In the genomic region with DNA sequence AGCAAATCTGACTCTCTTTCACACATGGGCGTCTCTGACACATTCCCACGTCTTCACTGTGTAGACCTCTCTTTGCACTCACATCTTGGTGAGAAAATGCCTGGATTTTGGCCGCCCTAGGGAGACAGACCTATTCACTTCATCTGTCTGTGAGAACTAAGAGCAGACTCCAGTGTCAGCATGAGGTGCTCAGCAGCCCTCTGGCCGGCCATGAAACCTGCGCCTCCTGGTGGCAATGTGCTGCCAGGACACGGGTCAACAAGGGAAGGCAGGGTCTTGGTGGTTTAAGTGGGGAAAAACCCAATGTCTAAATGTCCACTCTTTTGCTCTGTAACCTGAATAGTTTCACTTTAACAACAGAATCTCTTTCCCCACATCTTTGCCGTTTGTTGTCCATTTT, we compare ENCODE assay signal across 8 mouse cellular contexts. TPM values are rescaled to one million over a fixed set of nuclear protein-coding genes. Genes with fewer than 3 reads are reported as not detected.
DNase-seq lines count a peak whose midpoint lies in the region; ATAC-seq and TF ChIP-seq lines count a peak whose summit lies in the region.

No protein-coding gene starts in this region.

- ATAC-seq in midbrain, embryonic 14.5 days (ENCODE audit: low FRiP score, low TSS enrichment) = no peak
- no peak for ATAC-seq in midbrain, embryonic 16.5 days
- ATAC-seq in hindbrain, postnatal 0 days = peak; percentile 53; the same call in 1 of the 2 replicates

- no peaks in the 10 kb centered on the region for H3K4me1 ChIP-seq in midbrain, embryonic 14.5 days (ENCODE audit: control insufficient read depth, insufficient read depth, low read length)
- H3K4me1 ChIP-seq in midbrain, embryonic 16.5 days (ENCODE audit: control insufficient read depth, insufficient read depth, low read length) = no peaks in the 10 kb centered on the region
- H3K4me1 ChIP-seq in hindbrain, postnatal 0 days (ENCODE audit: insufficient read depth, low read length) = no peaks in the 10 kb centered on the region

- no peak overlapping the region for H3K9ac ChIP-seq in midbrain, embryonic 14.5 days (replicated peaks; ENCODE audit: low read length)
- no peak overlapping the region for H3K9ac ChIP-seq in midbrain, embryonic 16.5 days (ENCODE audit: low read depth, low read length)
- no peak overlapping the region for H3K9ac ChIP-seq in hindbrain, postnatal 0 days (replicated peaks; ENCODE audit: low read length)

- peak; percentile 61 to 69 for DNase-seq in adrenal gland, adult 18-20 months (ENCODE audit: low spot score in 2 of 2)
- DNase-seq in adrenal gland, postnatal 4 days (ENCODE audit: low spot score in 2 of 2) = no peak
- DNase-seq in midbrain, embryonic 14.5 days = peak; percentile 73
- DNase-seq in cerebellum, adult 9-10 months = peak; percentile 69
- peak; percentile 71 for DNase-seq in hindbrain, postnatal 0 days (ENCODE audit: low spot score)
- DNase-seq in lung, postnatal 25 days (ENCODE audit: low spot score) = peak; percentile 45
- DNase-seq in testis, postnatal 10 days (ENCODE audit: low spot score) = peak; percentile 83

- no peak overlapping the region for H3K4me2 ChIP-seq in midbrain, embryonic 14.5 days (ENCODE audit: low read length)
- no peak overlapping the region for H3K4me2 ChIP-seq in midbrain, embryonic 16.5 days (ENCODE audit: low read length)
- no peak overlapping the region for H3K4me2 ChIP-seq in hindbrain, postnatal 0 days (ENCODE audit: low read depth, low read length)

- H3K27me3 ChIP-seq in midbrain, embryonic 14.5 days (ENCODE audit: control insufficient read depth, insufficient read depth, low read length) = no peaks in the 10 kb centered on the region
- no peaks in the 10 kb centered on the region for H3K27me3 ChIP-seq in midbrain, embryonic 16.5 days (ENCODE audit: control insufficient read depth, insufficient read depth, low read depth, low read length)
- no peaks in the 10 kb centered on the region for H3K27me3 ChIP-seq in hindbrain, postnatal 0 days (ENCODE audit: insufficient read depth, low read length)

- no peak overlapping the region for H3K27ac ChIP-seq in midbrain, embryonic 14.5 days (replicated peaks; ENCODE audit: low read depth, low read length)
- H3K27ac ChIP-seq in midbrain, embryonic 16.5 days (ENCODE audit: low read length) = no peak overlapping the region
- no peak overlapping the region for H3K27ac ChIP-seq in hindbrain, postnatal 0 days

- no peaks in the 10 kb centered on the region for H3K9me3 ChIP-seq in midbrain, embryonic 14.5 days (ENCODE audit: control insufficient read depth, low read length)
- no peaks in the 10 kb centered on the region for H3K9me3 ChIP-seq in midbrain, embryonic 16.5 days (replicated peaks; ENCODE audit: control insufficient read depth, low read length, poor library complexity, severe bottlenecking)
- no peaks in the 10 kb centered on the region for H3K9me3 ChIP-seq in hindbrain, postnatal 0 days (ENCODE audit: low read length)

- peaks cover 82% of the 10 kb centered on the region for H3K36me3 ChIP-seq in midbrain, embryonic 14.5 days (ENCODE audit: control insufficient read depth, insufficient read depth, low read length)
- H3K36me3 ChIP-seq in midbrain, embryonic 16.5 days (ENCODE audit: control insufficient read depth, insufficient read depth, low read length) = peaks cover 29% of the 10 kb centered on the region
- peaks cover 47% of the 10 kb centered on the region for H3K36me3 ChIP-seq in hindbrain, postnatal 0 days (ENCODE audit: insufficient read depth, low read length)

- H3K4me3 ChIP-seq in midbrain, embryonic 14.5 days (replicated peaks; ENCODE audit: low read depth, low read length) = no peak overlapping the region
- no peak overlapping the region for H3K4me3 ChIP-seq in midbrain, embryonic 16.5 days (ENCODE audit: low read depth, low read length)
- no peak overlapping the region for H3K4me3 ChIP-seq in hindbrain, postnatal 0 days (ENCODE audit: low read length)

- TF ChIP-seq CTCF in hindbrain, postnatal 0 days (IDR thresholded peaks at IDR 0.05; ENCODE audit: low read depth) = peak; percentile 89

- 30% methylated on average over 7 of the region's 7 CpGs for WGBS in midbrain, embryonic 14.5 days
- 31% methylated on average over 7 of the region's 7 CpGs for WGBS in midbrain, embryonic 16.5 days
- WGBS in hindbrain, postnatal 0 days = 25% methylated on average over 7 of the region's 7 CpGs

RNA-seq across cellular contexts. Expression of a gene that starts 9.0 kb away (rescaled TPM):
- 100 to 1,000 TPM; 110 to 112 TPM for total RNA-seq in adrenal gland, adult 18-20 months (2021)
- 10 to 100 TPM; 68.5 to 70.9 TPM for total RNA-seq in adrenal gland, postnatal 4 days (2021)
- polyA plus RNA-seq in midbrain, embryonic 14.5 days (2014; fragmentation: Nextera tagmentation; extraction: Ambion mirVana) = 35.3 and 36.8 TPM in 2 replicates
- polyA plus RNA-seq in midbrain, embryonic 16.5 days (2015; fragmentation: Nextera tagmentation; extraction: Ambion mirVana) = 46.1 and 48.2 TPM in 2 replicates
- 66.2 and 77.5 TPM in 2 replicates for total RNA-seq in hindbrain, postnatal 0 days (2014; rRNA removed)
- 34.1 and 34.7 TPM in 2 replicates for polyA plus RNA-seq in hindbrain, postnatal 0 days (2015; fragmentation: Nextera tagmentation; extraction: Ambion mirVana)

RNA-seq across cellular contexts. Expression of a gene that starts 24.4 kb away (rescaled TPM):
- total RNA-seq in adrenal gland, adult 18-20 months (2021) = under 1 TPM; 0.32 to 0.40 TPM
- total RNA-seq in adrenal gland, postnatal 4 days (2021) = 1 to 10 TPM in 1 of 2 experiments, under 1 TPM in 1; 0.96 to 3.1 TPM
- polyA plus RNA-seq in midbrain, embryonic 14.5 days (2014; fragmentation: Nextera tagmentation; extraction: Ambion mirVana) = 0.08 TPM in 1 of 2 replicates, not detected in the other
- polyA plus RNA-seq in midbrain, embryonic 16.5 days (2015; fragmentation: Nextera tagmentation; extraction: Ambion mirVana) = not detected in 2 replicates
- total RNA-seq in hindbrain, postnatal 0 days (2014; rRNA removed) = 0.10 and 0.93 TPM in 2 replicates
- polyA plus RNA-seq in hindbrain, postnatal 0 days (2015; fragmentation: Nextera tagmentation; extraction: Ambion mirVana) = 0.08 TPM in 2 replicates

RNA-seq across cellular contexts. Expression of a gene that starts 29.8 kb away (rescaled TPM):
- 100 to 1,000 TPM; 136 to 144 TPM for total RNA-seq in adrenal gland, adult 18-20 months (2021)
- total RNA-seq in adrenal gland, postnatal 4 days (2021) = 100 to 1,000 TPM; 102 to 108 TPM
- 125 and 144 TPM in 2 replicates for polyA plus RNA-seq in midbrain, embryonic 14.5 days (2014; fragmentation: Nextera tagmentation; extraction: Ambion mirVana)
- polyA plus RNA-seq in midbrain, embryonic 16.5 days (2015; fragmentation: Nextera tagmentation; extraction: Ambion mirVana) = 97.3 and 98.5 TPM in 2 replicates
- total RNA-seq in hindbrain, postnatal 0 days (2014; rRNA removed) = 18.2 and 22.1 TPM in 2 replicates
- polyA plus RNA-seq in hindbrain, postnatal 0 days (2015; fragmentation: Nextera tagmentation; extraction: Ambion mirVana) = 113 and 114 TPM in 2 replicates

Comparison
In these comparisons a context has a peak if more than half of its experiments do, and no peak if none do; other contexts are left out.
1. DNase-seq: peak in adrenal gland, adult 18-20 months (2 of 2), midbrain, embryonic 14.5 days (single experiment), cerebellum, adult 9-10 months (single experiment), hindbrain, postnatal 0 days (single experiment), lung, postnatal 25 days (single experiment) and testis, postnatal 10 days (single experiment); none in adrenal gland, postnatal 4 days (0 of 2).